Mouse (Mus musculus): Measurements from ENCODE around the gene Gpr132.

- no peak for TF ChIP-seq POLR2A (IDR thresholded peaks at IDR 0.05; ENCODE audit: low read depth, low read length)
- no peak for TF ChIP-seq CTCF (conservative IDR thresholded peaks at IDR 0.05; ENCODE audit: insufficient read depth, insufficient read length, low read depth, low read length)
Measured at GRCm38 (mm10) chr12:112840209-112841086, 27.6 kb downstream of the Gpr132 start.

All from kidney, adult 2 months (tissue).